Mouse (Mus musculus): ENCODE results near the gene Gm43951.

GRCm38 (mm10) chr11:72224865-72225264, 18.2 kb upstream of the Gm43951 start:
- TF ChIP-seq CTCF (conservative IDR thresholded peaks at IDR 0.05; ENCODE audit: low read length) (peak; percentile 75), NANOG (IDR thresholded peaks at IDR 0.05; ENCODE audit: borderline replicate concordance, low read length) (no peak)

Measured in E14TG2a.4 (cell line).